Mouse (Mus musculus): ENCODE measurements around the gene Car8.

DNA sequence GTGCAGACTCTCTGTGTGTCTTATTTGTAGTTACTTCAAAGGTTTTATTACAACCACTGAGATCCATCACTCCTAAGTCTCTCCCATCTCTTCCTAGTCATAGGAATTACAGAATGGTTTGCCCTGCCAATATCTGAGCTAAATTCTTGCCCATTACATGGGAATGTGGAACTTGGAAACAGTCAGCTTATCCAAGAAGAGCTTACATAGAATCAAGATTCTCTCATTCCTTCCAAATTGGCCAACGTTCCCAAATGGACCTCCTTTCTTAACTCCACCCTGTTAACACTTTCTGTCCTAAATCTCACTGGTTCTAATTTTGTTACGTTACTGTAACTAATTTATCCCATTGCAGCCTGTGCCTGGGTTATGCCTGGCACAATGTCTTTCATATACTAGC lies 25.2 kb downstream of the Car8 start:
- TF ChIP-seq POLR2A (IDR thresholded peaks at IDR 0.05; ENCODE audit: borderline replicate concordance, extremely low read depth, low read depth, low read length) (no peak), CTCF (IDR thresholded peaks at IDR 0.05; ENCODE audit: insufficient read depth, low read length) (no peak)

Data from lung, adult 2 months (tissue).